Mouse (Mus musculus): ENCODE data around the gene Nid1. TPM values are rescaled to one million over a fixed set of nuclear protein-coding genes. Genes with fewer than 3 reads are reported as not detected.

The Nid1 gene
- polyA plus RNA-seq, 1 experiment from 2014 or later: 32.4 TPM

GRCm38 (mm10) chr13:13481875-13482674 lies 44.7 kb downstream of the Nid1 start:
- 78% methylated on average over 16 of the region's 16 CpGs for WGBS

GRCm38 (mm10) chr13:13484351-13484751 lies 47.0 kb downstream of the Nid1 start:
- Histone ChIP-seq H3K36me3 (replicated peaks) (no peaks in the 10 kb centered on the region), H3K4me2 (no peak overlapping the region), H3K27ac (no peak overlapping the region), H3K4me1 (peaks cover 20% of the 10 kb centered on the region), H3K4me3 (replicated peaks) (no peak overlapping the region), H3K9me3 (no peaks in the 10 kb centered on the region), H3K27me3 (no peaks in the 10 kb centered on the region), H3K9ac (no peak overlapping the region)
- no peak for ATAC-seq (ENCODE audit: low FRiP score)
- WGBS: 32% methylated on average over 7 of the region's 7 CpGs

More at GRCm38 (mm10) chr13:13481875-13482674, 44.7 kb downstream of the Nid1 start:
- Histone ChIP-seq H3K4me1 (peaks cover 20% of the 10 kb centered on the region), H3K9me3 (no peaks in the 10 kb centered on the region), H3K27me3 (no peaks in the 10 kb centered on the region), H3K9ac (no peak overlapping the region), H3K4me3 (replicated peaks) (no peak overlapping the region), H3K4me2 (no peak overlapping the region), H3K36me3 (replicated peaks) (no peaks in the 10 kb centered on the region), H3K27ac (no peak overlapping the region)
- 0 out of 2 replicates have a peak, but pooled peaks have one; percentile 22 for ATAC-seq (ENCODE audit: low FRiP score)

GRCm38 (mm10) chr13:13484883-13485282 lies 47.5 kb downstream of the Nid1 start:
- Histone ChIP-seq H3K27me3 (no peaks in the 10 kb centered on the region), H3K36me3 (replicated peaks) (no peaks in the 10 kb centered on the region), H3K9me3 (no peaks in the 10 kb centered on the region), H3K27ac (no peak overlapping the region), H3K4me1 (peaks cover 20% of the 10 kb centered on the region), H3K9ac (no peak overlapping the region), H3K4me3 (replicated peaks) (no peak overlapping the region), H3K4me2 (no peak overlapping the region)
- 80% methylated on average over 2 of the region's 2 CpGs for WGBS
- no peak for ATAC-seq (ENCODE audit: low FRiP score)

GRCm38 (mm10) chr13:13485682-13486081 lies 48.3 kb downstream of the Nid1 start:
- 80% methylated on average over 4 of the region's 4 CpGs for WGBS
- H3K27ac ChIP-seq: no peak overlapping the region
- no peak overlapping the region for H3K4me2 ChIP-seq
- H3K36me3 ChIP-seq (replicated peaks): no peaks in the 10 kb centered on the region
- H3K9ac ChIP-seq: no peak overlapping the region
- no peaks in the 10 kb centered on the region for H3K27me3 ChIP-seq
- H3K4me1 ChIP-seq: peaks cover 20% of the 10 kb centered on the region
- no peaks in the 10 kb centered on the region for H3K9me3 ChIP-seq
- no peak overlapping the region for H3K4me3 ChIP-seq (replicated peaks)
- no peak for ATAC-seq (ENCODE audit: low FRiP score)

GRCm38 (mm10) chr13:13487851-13488250 lies 50.5 kb downstream of the Nid1 start:
- Histone ChIP-seq H3K27me3 (no peaks in the 10 kb centered on the region), H3K4me1 (0 out of 2 replicates have a peak, but pooled peaks cover 10% of the 10 kb centered on the region), H3K36me3 (replicated peaks) (no peaks in the 10 kb centered on the region), H3K9ac (no peak overlapping the region), H3K9me3 (no peaks in the 10 kb centered on the region), H3K27ac (no peak overlapping the region), H3K4me2 (no peak overlapping the region), H3K4me3 (replicated peaks) (no peak overlapping the region)
- WGBS: 86% methylated on average over 1 of the region's 1 CpGs
- no peak for ATAC-seq (ENCODE audit: low FRiP score)

GRCm38 (mm10) chr13:13489861-13490260 lies 52.5 kb downstream of the Nid1 start:
- Histone ChIP-seq H3K27me3 (no peaks in the 10 kb centered on the region), H3K9ac (no peak overlapping the region), H3K4me3 (replicated peaks) (no peak overlapping the region), H3K4me1 (0 out of 2 replicates have a peak, but pooled peaks cover 4% of the 10 kb centered on the region), H3K4me2 (no peak overlapping the region), H3K9me3 (no peaks in the 10 kb centered on the region), H3K27ac (no peak overlapping the region), H3K36me3 (replicated peaks) (no peaks in the 10 kb centered on the region)
- no peak for ATAC-seq (ENCODE audit: low FRiP score)
- 77% methylated on average over 5 of the region's 5 CpGs for WGBS

- no peak overlapping the region for H3K4me2 ChIP-seq
- no peaks in the 10 kb centered on the region for H3K36me3 ChIP-seq (replicated peaks)
- no peak overlapping the region for H3K9ac ChIP-seq
- 81% methylated on average over 2 of the region's 2 CpGs for WGBS
- H3K4me1 ChIP-seq: no peaks in the 10 kb centered on the region
- no peak for ATAC-seq (ENCODE audit: low FRiP score)
- H3K27me3 ChIP-seq: no peaks in the 10 kb centered on the region
- H3K4me3 ChIP-seq (replicated peaks): no peak overlapping the region
- no peaks in the 10 kb centered on the region for H3K9me3 ChIP-seq
- no peak overlapping the region for H3K27ac ChIP-seq
Measured at GRCm38 (mm10) chr13:13492151-13492550, 54.8 kb downstream of the Nid1 start.

- Histone ChIP-seq H3K4me2 (no peak overlapping the region), H3K4me3 (replicated peaks) (no peak overlapping the region), H3K9me3 (no peaks in the 10 kb centered on the region), H3K4me1 (no peaks in the 10 kb centered on the region), H3K27ac (no peak overlapping the region), H3K9ac (no peak overlapping the region), H3K27me3 (no peaks in the 10 kb centered on the region), H3K36me3 (replicated peaks) (no peaks in the 10 kb centered on the region)
- ATAC-seq (ENCODE audit: low FRiP score): no peak
- 69% methylated on average over 3 of the region's 3 CpGs for WGBS
Measured at GRCm38 (mm10) chr13:13493517-13493916, 56.2 kb downstream of the Nid1 start.

- H3K27me3 ChIP-seq: no peaks in the 10 kb centered on the region
- WGBS: 79% methylated on average over 2 of the region's 2 CpGs
- ATAC-seq (ENCODE audit: low FRiP score): no peak
- no peaks in the 10 kb centered on the region for H3K9me3 ChIP-seq
- no peak overlapping the region for H3K9ac ChIP-seq
- H3K4me1 ChIP-seq: no peaks in the 10 kb centered on the region
- no peak overlapping the region for H3K4me3 ChIP-seq (replicated peaks)
- no peak overlapping the region for H3K4me2 ChIP-seq
- no peak overlapping the region for H3K27ac ChIP-seq
- H3K36me3 ChIP-seq (replicated peaks): no peaks in the 10 kb centered on the region
Measured at GRCm38 (mm10) chr13:13498022-13498421, 60.7 kb downstream of the Nid1 start.

GRCm38 (mm10) chr13:13502406-13502805 lies 65.1 kb downstream of the Nid1 start:
- ATAC-seq (ENCODE audit: low FRiP score): no peak
- H3K27ac ChIP-seq: no peak overlapping the region
- 89% methylated on average over 10 of the region's 10 CpGs for WGBS
- no peaks in the 10 kb centered on the region for H3K36me3 ChIP-seq (replicated peaks)
- no peak overlapping the region for H3K9ac ChIP-seq
- no peaks in the 10 kb centered on the region for H3K4me1 ChIP-seq
- no peak overlapping the region for H3K4me2 ChIP-seq
- no peak overlapping the region for H3K4me3 ChIP-seq (replicated peaks)
- H3K9me3 ChIP-seq: no peaks in the 10 kb centered on the region
- H3K27me3 ChIP-seq: no peaks in the 10 kb centered on the region

- Histone ChIP-seq H3K9me3 (no peaks in the 10 kb centered on the region), H3K4me1 (no peaks in the 10 kb centered on the region), H3K36me3 (replicated peaks) (no peaks in the 10 kb centered on the region), H3K27me3 (no peaks in the 10 kb centered on the region), H3K27ac (no peak overlapping the region), H3K4me2 (no peak overlapping the region), H3K4me3 (replicated peaks) (no peak overlapping the region), H3K9ac (no peak overlapping the region)
- no peak for ATAC-seq (ENCODE audit: low FRiP score)
- WGBS: 66% methylated on average over 4 of the region's 4 CpGs
Measured at GRCm38 (mm10) chr13:13503695-13504386, 66.5 kb downstream of the Nid1 start.

GRCm38 (mm10) chr13:13505063-13505462 lies 67.7 kb downstream of the Nid1 start:
- no peak for ATAC-seq (ENCODE audit: low FRiP score)
- Histone ChIP-seq H3K27ac (no peak overlapping the region), H3K4me2 (no peak overlapping the region), H3K9ac (no peak overlapping the region), H3K9me3 (no peaks in the 10 kb centered on the region), H3K27me3 (no peaks in the 10 kb centered on the region), H3K4me3 (replicated peaks) (no peak overlapping the region), H3K4me1 (no peaks in the 10 kb centered on the region), H3K36me3 (replicated peaks) (no peaks in the 10 kb centered on the region)
- WGBS: 91% methylated on average over 5 of the region's 5 CpGs

Data from forebrain, embryonic 12.5 days (tissue).